Mouse (Mus musculus) CH12.LX (cell line): ENCODE data around the gene Casq1. TPM values are rescaled to one million over a fixed set of nuclear protein-coding genes. Genes with fewer than 3 reads are reported as not detected.

ENCODE experiments used
- DNase-seq: peaks from one replicate; pipeline ENCODE4 v3.0.0-alpha.2; 2013; ENCODE audit errors: extremely low read depth
- H3K27ac ChIP-seq: 2 replicates; pipeline ENCODE4 v1.5.1; 2012; ENCODE audit warnings: low read depth, mild to moderate bottlenecking, control low read depth, moderate library complexity; ENCODE audit not compliant: insufficient read depth
- H3K27me3 ChIP-seq: replicated peaks from 2 replicates; pipeline ENCODE3; 2012; ENCODE audit warnings: inconsistent platforms
- H3K36me3 ChIP-seq, 2 experiments: replicated peaks in 1 of 2; 2 replicates each; pipeline versions ENCODE3 to v1.6.1; 2012; ENCODE audit warnings: inconsistent platforms in 1 of 2, low read length in 1 of 2, mild to moderate bottlenecking in 1 of 2, mixed read lengths in 1 of 2, moderate library complexity in 1 of 2; ENCODE audit not compliant: control insufficient read depth in 1 of 2, insufficient read depth in 1 of 2
- H3K4me1 ChIP-seq, 2 experiments: 2 replicates each; pipeline ENCODE4 v1.6.1; 2012; ENCODE audit warnings: inconsistent platforms in 1 of 2, moderate library complexity in 1 of 2; ENCODE audit not compliant: insufficient read depth in 2 of 2, control insufficient read depth in 1 of 2
- H3K4me2 ChIP-seq: 2 replicates; pipeline ENCODE4 v1.6.1; 2012; ENCODE audit warnings: low read depth, mild to moderate bottlenecking, control low read depth; ENCODE audit not compliant: poor library complexity, insufficient read depth, severe bottlenecking
- H3K4me3 ChIP-seq, 3 experiments: fragments of 150-350 bp in 1 of 3; sonication (generic) in 1 of 3; replicated peaks in 1 of 3; 2 replicates each; pipeline versions ENCODE3 to v1.5.1; 2011 to 2012; ENCODE audit warnings: low read depth in 2 of 3, low read length in 2 of 3, mild to moderate bottlenecking in 2 of 3, moderate library complexity in 2 of 3, control low read depth in 1 of 3, improper control_type of control experiment in 1 of 3, inconsistent platforms in 1 of 3, mixed read lengths in 1 of 3; ENCODE audit not compliant: poor library complexity in 1 of 3
- H3K79me2 ChIP-seq: replicated peaks from 2 replicates; pipeline ENCODE4 v1.6.1; 2012; ENCODE audit warnings: mild to moderate bottlenecking, moderate library complexity; ENCODE audit not compliant: control insufficient read depth, poor library complexity, insufficient read depth, severe bottlenecking; ENCODE audit errors: extremely low read depth
- H3K9ac ChIP-seq: 2 replicates; pipeline ENCODE4 v1.6.1; 2012; ENCODE audit warnings: low read depth, mild to moderate bottlenecking, control low read depth, moderate library complexity; ENCODE audit not compliant: insufficient read depth
- H3K9me3 ChIP-seq: replicated peaks from 2 replicates; pipeline ENCODE3; 2012; ENCODE audit warnings: low read length, inconsistent platforms, mixed read lengths
- JUND ChIP-seq: conservative IDR thresholded peaks from 2 replicates; pipeline ENCODE4 v1.6.1; 2011; ENCODE audit warnings: low read depth, low read length, improper control_type of control experiment
- MAFK ChIP-seq: IDR thresholded peaks from 2 replicates; pipeline ENCODE4 v1.6.1; 2011; ENCODE audit warnings: low read length, improper control_type of control experiment; ENCODE audit not compliant: insufficient replicate concordance
- MEF2A ChIP-seq: IDR thresholded peaks from 2 replicates; pipeline ENCODE4 v1.6.1; 2014; ENCODE audit warnings: low read depth, mild to moderate bottlenecking, inconsistent platforms, low read length, improper control_type of control experiment, borderline replicate concordance
- NRF1 ChIP-seq: IDR thresholded peaks from 2 replicates; pipeline ENCODE4 v1.6.1; 2014; ENCODE audit warnings: low read depth, mild to moderate bottlenecking, inconsistent platforms, low read length, improper control_type of control experiment, moderate library complexity
- POLR2AphosphoS2 ChIP-seq: IDR thresholded peaks from 2 replicates; pipeline ENCODE4 v1.6.1; 2011; ENCODE audit warnings: low read depth, low read length, improper control_type of control experiment
- SIN3A ChIP-seq: IDR thresholded peaks from 2 replicates; pipeline ENCODE4 v1.6.1; 2012; ENCODE audit warnings: low read length, improper control_type of control experiment, inconsistent platforms
- TCF12 ChIP-seq: IDR thresholded peaks from 2 replicates; pipeline ENCODE4 v1.6.1; 2014; ENCODE audit warnings: low read depth, mild to moderate bottlenecking, inconsistent platforms, low read length, improper control_type of control experiment
- UBTF ChIP-seq: IDR thresholded peaks from 2 replicates; pipeline ENCODE4 v1.6.1; 2012; ENCODE audit warnings: low read depth, mild to moderate bottlenecking, inconsistent platforms, low read length, improper control_type of control experiment, moderate library complexity
- ZMIZ1 ChIP-seq: IDR thresholded peaks from 2 replicates; pipeline ENCODE4 v1.6.1; 2012; ENCODE audit warnings: low read depth, mild to moderate bottlenecking, inconsistent platforms, low read length, improper control_type of control experiment
- dilution Hi-C: fragments of 300-500 bp; cut with MboI; formaldehyde crosslinking; loops from 2 replicates; pipeline ENCODE4 v1.14.3; 2020; ENCODE audit warnings: low sequenced_read_pairs; ENCODE audit not compliant: extremely low pct_unique_long_range_greater_than_20kb, extremely low pct_ligation_motif_present
- in situ Hi-C: fragments of 300-500 bp; cut with MboI; formaldehyde crosslinking; loops from 3 replicates; pipeline ENCODE4 v1.14.3; 2019; ENCODE audit warnings: low sequenced_read_pairs, low pct_ligation_motif_present, low pct_unique_long_range_greater_than_20kb, mixed read lengths
- polyA plus RNA-seq: library from polyadenylated mRNA; unstranded; fragments of >175 nt; gene quantifications from 2 replicates; pipeline ENCODE4 v1.2.1, GENCODE M21; 2012; ENCODE audit warnings: low read depth; ENCODE audit not compliant: insufficient read length
- total RNA-seq, 2 experiments: library from RNA; depleted of rRNA; stranded (reverse); fragments of 300-350 nt in 1 of 2; fragments of >200 nt in 1 of 2; gene quantifications; 2 replicates each; pipeline ENCODE4 v1.2.3; 2012 to 2014

Casq1 gene
- total and polyA plus RNA-seq, 3 experiments, result 0.21 to 0.96 TPM; not detected in 1

GRCm38 (mm10) chr1:172204814-172205740, 14.6 kb downstream of the Casq1 start:
- Histone ChIP-seq H3K27ac (no peak overlapping the region), H3K36me3 (peaks cover 18 to 50% of the 10 kb centered on the region in 2 experiments), H3K79me2 (peaks cover 5% of the 10 kb centered on the region; the same call in 1 of the 2 replicates), H3K4me3 (peak overlapping the region in 2 of 3 experiments; percentile 78 to 81), H3K9me3 (no peaks in the 10 kb centered on the region)
- dilution Hi-C loops, result no loop called here
- in situ Hi-C loops, result no loop called here
- no peak for TF ChIP-seq MAFK
- no peak for TF ChIP-seq JUND
- no peak for TF ChIP-seq TCF12
- no peak for TF ChIP-seq NRF1
- TF ChIP-seq UBTF, result no peak
- TF ChIP-seq, all 38 proteins: peak for 0
- Histone ChIP-seq H3K4me2 (peak overlapping the region; percentile 79), H3K9ac (peak overlapping the region; percentile 83), H3K27me3 (no peaks in the 10 kb centered on the region), H3K4me1 (peaks cover 20 to 58% of the 10 kb centered on the region in 2 experiments)
- no peak for DNase-seq

- H3K4me3 ChIP-seq, result no peak overlapping the region
- DNase-seq, result no peak
- H3K27ac ChIP-seq, result no peak overlapping the region
- H3K4me1 ChIP-seq, result peaks cover 23 to 66% of the 10 kb centered on the region in 2 experiments
- H3K4me2 ChIP-seq, result no peak overlapping the region
- dilution Hi-C loops (no loop called here), in situ Hi-C loops (no loop called here)
- no peaks in the 10 kb centered on the region for H3K27me3 ChIP-seq
- H3K9me3 ChIP-seq, result no peaks in the 10 kb centered on the region
- TF ChIP-seq JUND (no peak), MEF2A (no peak), ZMIZ1 (no peak), POLR2AphosphoS2 (no peak), NRF1 (no peak), SIN3A (no peak), UBTF (no peak)
- H3K79me2 ChIP-seq, result peaks cover 5% of the 10 kb centered on the region; the same call in 1 of the 2 replicates
- no peak overlapping the region for H3K9ac ChIP-seq
- H3K36me3 ChIP-seq, result peaks cover 27 to 58% of the 10 kb centered on the region in 2 experiments
These were observed 15.4 kb downstream of the Casq1 start for GRCm38 (mm10) chr1:172204033-172204813.
